ENCODE assay signal across 8 mouse cellular contexts in the genomic region with DNA sequence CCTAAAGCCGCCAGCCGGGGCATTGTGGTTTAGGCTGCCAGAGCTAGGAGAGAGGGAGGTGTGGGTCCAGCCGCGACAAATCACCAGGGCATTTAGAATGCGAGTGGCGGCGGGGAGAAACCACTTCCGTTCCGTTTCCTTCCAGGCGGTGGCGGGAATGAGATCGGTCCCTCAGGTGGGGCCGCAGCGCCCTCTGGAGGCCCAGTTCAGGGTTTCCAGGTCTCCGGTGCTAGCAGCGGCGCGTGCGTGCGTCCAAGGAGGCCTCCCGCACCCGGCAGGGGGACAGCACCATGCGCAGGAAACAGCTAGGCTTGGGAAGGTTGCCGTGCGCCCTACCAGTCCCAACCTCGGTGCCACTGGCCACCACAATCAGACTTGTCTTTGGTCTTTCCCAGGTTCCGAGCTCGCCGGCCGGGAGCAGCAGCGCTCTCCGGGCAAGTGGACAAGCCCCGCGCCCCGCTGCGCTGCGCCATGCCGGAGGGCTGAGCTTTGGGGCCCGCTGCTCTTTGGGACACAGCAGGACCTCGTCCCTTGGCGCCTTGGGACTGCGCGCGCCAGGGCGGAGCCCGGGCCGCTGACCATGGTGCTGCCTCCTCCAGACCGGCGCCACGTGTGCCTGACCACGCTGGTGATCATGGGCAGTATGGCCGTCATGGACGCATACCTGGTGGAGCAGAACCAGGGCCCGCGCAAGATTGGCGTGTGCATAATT. TPM values are rescaled to one million over a fixed set of nuclear protein-coding genes. Genes with fewer than 3 reads are reported as not detected.
A peak's percentile ranks its signal among the peaks of the same experiment; 100 is the strongest.
DNase-seq lines count a peak whose midpoint lies in the region; ATAC-seq lines count a peak whose summit lies in the region.

No protein-coding gene starts in this region.

- peaks cover 18% of the 10 kb centered on the region for H3K4me1 ChIP-seq in hindbrain, embryonic 14.5 days (replicated peaks; ENCODE audit: control insufficient read depth, insufficient read depth, low read length)

- H3K4me3 ChIP-seq in hindbrain, embryonic 14.5 days (replicated peaks; ENCODE audit: low read length): peak overlapping the region; percentile 75

- H3K9ac ChIP-seq in hindbrain, embryonic 14.5 days: peak overlapping the region; percentile 88

- H3K4me2 ChIP-seq in hindbrain, embryonic 14.5 days (replicated peaks): peak overlapping the region; percentile 59

- H3K36me3 ChIP-seq in hindbrain, embryonic 14.5 days (replicated peaks; ENCODE audit: control insufficient read depth, insufficient read depth): peaks cover 37% of the 10 kb centered on the region

- no peaks in the 10 kb centered on the region for H3K27me3 ChIP-seq in hindbrain, embryonic 14.5 days (ENCODE audit: control insufficient read depth, insufficient read depth, low read length)

- ATAC-seq in hindbrain, embryonic 14.5 days (ENCODE audit: low FRiP score): peak; percentile 43

- DNase-seq in R1 (ENCODE audit: low read depth, low spot score): peak; percentile 86
- DNase-seq in cerebellum, adult 8-10 months: peak; percentile 92
- peak; percentile 66 to 97 for DNase-seq in frontal cortex, adult 2 months (ENCODE audit: extremely low spot score in 1 of 2, low spot score in 1 of 2)
- DNase-seq in hindbrain, embryonic 14.5 days (ENCODE audit: low spot score): peak; percentile 89
- peak; percentile 91 to 93 for DNase-seq in layer of hippocampus, postnatal 14 days (ENCODE audit: low spot score in 2 of 2)
- peak; percentile 81 for DNase-seq in lung, postnatal 10 days
- peak; percentile 57 for DNase-seq in retina, adult 2 months (ENCODE audit: low read depth, low spot score)
- peak; percentile 93 for DNase-seq in thymus, postnatal 14 days

- WGBS in hindbrain, embryonic 14.5 days: 4% methylated on average over 56 of the region's 56 CpGs

- H3K9me3 ChIP-seq in hindbrain, embryonic 14.5 days (ENCODE audit: control insufficient read depth, low read length): peaks cover 3% of the 10 kb centered on the region; the same call in 1 of the 2 replicates

- H3K27ac ChIP-seq in hindbrain, embryonic 14.5 days: peak overlapping the region; percentile 54; the same call in 1 of the 2 replicates

RNA-seq across cellular contexts. Expression of gene Tmem121, which starts 2.0 kb away (rescaled TPM):
- 40.3 and 42.0 TPM in 2 replicates for polyA plus RNA-seq in frontal cortex, adult 2 months (2012; rRNA removed)
- 28.0 and 33.4 TPM in 2 replicates for polyA plus RNA-seq in hindbrain, embryonic 14.5 days (2014; fragmentation: Nextera tagmentation; extraction: Ambion mirVana)
- 10 to 100 TPM; 23.2 to 24.0 TPM for total RNA-seq in layer of hippocampus, postnatal 14 days (2021)

RNA-seq across cellular contexts. Expression of gene Tedc1, which starts 31.5 kb away (rescaled TPM):
- 1.1 and 1.8 TPM in 2 replicates for polyA plus RNA-seq in frontal cortex, adult 2 months (2012; rRNA removed)
- polyA plus RNA-seq in hindbrain, embryonic 14.5 days (2014; fragmentation: Nextera tagmentation; extraction: Ambion mirVana): 10.2 and 14.4 TPM in 2 replicates
- 1 to 10 TPM; 2.3 to 2.7 TPM for total RNA-seq in layer of hippocampus, postnatal 14 days (2021)

RNA-seq across cellular contexts. Expression of gene Crip1, which starts 41.6 kb away (rescaled TPM):
- polyA plus RNA-seq in frontal cortex, adult 2 months (2012; rRNA removed): 87.6 and 94.9 TPM in 2 replicates
- 30.5 and 34.4 TPM in 2 replicates for polyA plus RNA-seq in hindbrain, embryonic 14.5 days (2014; fragmentation: Nextera tagmentation; extraction: Ambion mirVana)
- total RNA-seq in layer of hippocampus, postnatal 14 days (2021): 10 to 100 TPM in 1 of 2 experiments, 1 to 10 TPM in 1; 9.2 to 19.5 TPM

RNA-seq across cellular contexts. Expression of gene Crip2, which starts 47.7 kb away (rescaled TPM):
- 249 and 252 TPM in 2 replicates for polyA plus RNA-seq in frontal cortex, adult 2 months (2012; rRNA removed)
- polyA plus RNA-seq in hindbrain, embryonic 14.5 days (2014; fragmentation: Nextera tagmentation; extraction: Ambion mirVana): 280 and 288 TPM in 2 replicates
- total RNA-seq in layer of hippocampus, postnatal 14 days (2021): 100 to 1,000 TPM; 118 TPM

Comparison
In these comparisons a context has a peak if more than half of its experiments do, and no peak if none do; other contexts are left out.
1. Peak in every context shown above with its lines: DNase-seq, ATAC-seq, H3K4me3 ChIP-seq and H3K27ac ChIP-seq.